Mouse (Mus musculus): ENCODE results near the gene Speer4a.
"Not testable (repeated sequence)": the region's sequence is repeated elsewhere in the genome, so short reads cannot be mapped to it uniquely, and the experiment has no call there.

Gene Speer4a

DNA sequence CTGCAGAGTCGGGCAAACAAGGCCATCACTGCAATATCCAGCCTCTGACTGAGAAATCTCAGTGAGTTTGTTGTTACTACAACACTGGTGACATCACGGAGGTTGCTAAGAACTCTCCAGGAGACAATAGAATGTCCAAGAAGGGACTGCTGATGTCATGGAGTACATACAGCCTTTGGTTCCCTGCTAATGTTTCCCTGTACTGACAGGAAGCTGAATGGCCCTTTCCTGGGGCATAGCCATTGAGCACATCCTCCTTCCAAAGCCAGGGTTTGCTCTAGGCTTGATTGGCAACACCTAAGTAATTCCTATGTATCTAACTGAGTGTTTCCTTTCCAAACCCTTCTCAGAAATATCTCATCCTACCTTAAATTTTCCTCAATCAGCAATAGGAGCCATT lies at the start of gene Speer4a:
Gene Speer4a (minus strand): TSS at position 101 of the 400 bp plus-strand sequence.
- in situ Hi-C loops (cut with MboI, MseI), result loop anchor here (5.0 kb wide), 1 partner anchor 48 kb away; the partner anchor contains the start of gene Gm10471

DNA sequence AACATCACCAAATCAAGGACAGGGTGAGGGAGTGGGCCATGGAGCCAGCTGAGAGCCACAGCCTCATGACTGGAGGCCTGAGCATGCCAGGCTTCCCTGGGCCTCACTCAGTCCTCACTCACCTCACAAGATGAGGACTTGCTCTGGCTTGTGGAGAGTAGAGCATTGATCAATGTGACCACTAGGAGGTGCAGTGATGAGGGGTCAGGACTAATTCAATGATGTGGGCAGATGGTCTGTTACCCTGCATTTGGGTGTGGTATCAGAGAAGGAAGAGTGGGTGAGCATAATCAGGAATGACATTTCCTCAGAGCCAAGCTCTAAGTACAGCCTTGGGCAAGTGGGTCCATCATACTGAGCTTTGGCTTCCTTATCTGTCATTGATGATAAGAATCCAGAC lies 39.7 kb upstream of the Speer4a start:
- in situ Hi-C loops (cut with MboI, MseI), result loop anchor here (5.0 kb wide), 1 partner anchor 48 kb away; no protein-coding TSS in a partner anchor

GRCm38 (mm10) chr5:26070716-26071115 lies 31.4 kb upstream of the Speer4a start:
- in situ Hi-C loops (cut with MboI, MseI), result no loop called here

DNA sequence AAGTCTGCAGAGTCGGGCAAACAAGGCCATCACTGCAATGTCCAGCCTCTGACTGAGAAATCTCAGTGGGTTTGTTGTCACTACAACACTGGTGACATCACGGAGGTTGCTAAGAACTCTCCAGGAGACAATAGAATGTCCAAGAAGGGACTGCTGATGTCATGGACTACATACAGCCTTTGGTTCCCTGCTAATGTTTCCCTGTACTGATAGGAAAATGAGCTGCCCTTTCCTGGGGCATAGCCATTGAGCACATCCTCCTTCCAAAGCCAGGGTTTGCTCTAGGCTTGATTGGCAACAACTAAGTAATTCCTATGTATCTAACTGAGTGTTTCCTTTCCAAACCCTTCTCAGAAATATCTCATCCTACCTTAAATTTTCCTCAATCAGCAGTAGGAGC lies 19.1 kb upstream of the Speer4a start, which contains the start of gene Gm7347:
Gene Gm7347 (minus strand): TSS at position 101 of the 400 bp plus-strand sequence.
- in situ Hi-C loops (cut with MboI, MseI), result not testable (repeated sequence)

- in situ Hi-C loops (cut with MboI, MseI), result not testable (repeated sequence)
Observed at GRCm38 (mm10) chr5:26022816-26023215, 16.5 kb downstream of the Speer4a start, which contains the start of gene Gm5862. Gene Gm5862 (minus strand): TSS chr5:26022916.

GRCm38 (mm10) chr5:26007697-26008096 lies 31.7 kb downstream of the Speer4a start:
- in situ Hi-C loops (cut with MboI, MseI), result loop anchor here (5.0 kb wide), 1 partner anchor 50 kb away; no protein-coding TSS in a partner anchor

DNA sequence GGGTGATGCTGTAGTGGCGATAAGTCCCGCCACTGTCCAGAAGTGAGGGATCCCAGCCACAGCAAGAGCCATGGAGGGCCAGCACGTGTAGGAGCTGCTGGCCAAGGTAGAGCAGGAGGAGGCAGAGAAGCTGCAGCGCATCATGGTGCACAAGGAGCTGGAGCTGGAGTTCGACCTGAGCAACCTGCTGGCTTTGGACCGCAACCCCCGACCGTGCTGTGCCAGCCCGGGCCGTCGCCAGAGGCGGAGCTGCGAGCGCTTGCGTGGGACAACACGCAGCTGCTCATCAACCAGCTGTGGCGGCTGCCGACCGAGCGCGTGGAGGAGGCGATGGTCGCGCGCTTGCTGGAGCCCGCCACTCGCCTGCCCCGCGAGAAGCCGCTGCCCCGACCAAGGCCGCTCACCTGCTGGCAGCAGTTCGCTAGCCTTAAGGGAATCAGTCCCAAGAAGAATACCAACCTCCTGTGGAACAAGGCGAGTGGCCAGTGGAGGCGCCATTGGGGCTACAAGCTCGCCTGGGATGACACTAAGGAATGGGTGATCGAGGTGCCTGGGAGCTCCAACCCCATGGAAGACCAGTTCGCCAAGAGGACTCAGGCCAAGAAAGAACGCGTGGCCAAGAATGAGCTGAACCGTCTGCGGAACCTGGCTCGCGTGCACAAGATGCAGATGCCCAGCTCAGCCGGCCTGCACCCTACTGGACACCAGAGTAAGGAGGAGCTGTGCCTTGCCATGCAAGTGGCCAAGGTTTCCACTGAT lies 32.2 kb downstream of the Speer4a start:
- in situ Hi-C loops (cut with MboI, MseI), result loop anchor here (5.0 kb wide), 1 partner anchor 50 kb away; no protein-coding TSS in a partner anchor

GRCm38 (mm10) chr5:26004698-26005097 lies 34.7 kb downstream of the Speer4a start, which contains the start of gene Gm1979:
Gene Gm1979 (minus strand): TSS chr5:26004798.
- in situ Hi-C loops (cut with MboI, MseI), result loop anchor here (5.0 kb wide), 1 partner anchor 47 kb away; no protein-coding TSS in a partner anchor

GRCm38 (mm10) chr5:25988550-25988949 lies 50.8 kb downstream of the Speer4a start, which contains the start of gene Gm21698:
Gene Gm21698 (minus strand): TSS chr5:25988650.
- in situ Hi-C loops (cut with MboI, MseI), result not testable (repeated sequence)

All from T-helper 1 cell (primary cell).